ENCODE assay signal across 15 mouse cellular contexts in the genomic region with DNA sequence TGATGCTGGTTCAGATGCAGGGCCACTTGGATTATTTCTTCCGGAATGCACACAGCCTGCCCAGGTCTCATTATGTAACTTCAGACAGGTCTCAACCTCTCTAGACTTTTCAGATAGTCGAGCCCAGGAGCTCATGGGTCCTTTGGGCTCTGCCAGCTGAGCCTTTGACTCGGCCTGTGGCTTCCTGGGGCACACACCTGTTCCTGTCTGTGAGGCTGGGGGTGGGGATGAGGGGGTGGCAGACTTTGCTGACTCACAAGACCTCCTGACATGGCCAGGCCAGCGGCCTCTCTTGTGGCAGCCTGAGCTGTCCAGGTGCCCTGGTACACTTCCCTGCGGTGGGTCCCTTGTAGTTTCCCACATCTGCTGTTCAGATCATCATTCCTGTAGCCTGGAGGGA. TPM values are rescaled to one million over a fixed set of nuclear protein-coding genes. Genes with fewer than 3 reads are reported as not detected.
"Had no signal": no experiment of that assay in that cellular context is flagged by ENCODE, and none has a peak within 500 bp of the region (broad histone marks: within the 10 kb centered on the region; RNA-seq: fewer than 3 reads in every experiment).

No protein-coding gene starts in this region.

- DNase-seq: kidney, adult 2 months; kidney, postnatal 25 days; lung, embryonic 14.5 days; lung, postnatal 14 days; retina, postnatal 1 day; right cerebral cortex, postnatal 4 days had no signal

RNA-seq across cellular contexts. Expression of a gene that starts 37.6 kb away (rescaled TPM):
- total RNA-seq: layer of hippocampus, postnatal 25 days; left cerebral cortex, adult 2 months; left cerebral cortex, postnatal 25 days; monocyte, adult 5-6 weeks had no signal
- polyA plus RNA-seq: liver, embryonic 16.5 days; macrophage; midbrain, embryonic 15.5 days; neural tube, embryonic 13.5 days; spleen, adult 2 months had no signal
